Mouse (Mus musculus): ENCODE results near the gene Kif26b.

Gene Kif26b

DNA sequence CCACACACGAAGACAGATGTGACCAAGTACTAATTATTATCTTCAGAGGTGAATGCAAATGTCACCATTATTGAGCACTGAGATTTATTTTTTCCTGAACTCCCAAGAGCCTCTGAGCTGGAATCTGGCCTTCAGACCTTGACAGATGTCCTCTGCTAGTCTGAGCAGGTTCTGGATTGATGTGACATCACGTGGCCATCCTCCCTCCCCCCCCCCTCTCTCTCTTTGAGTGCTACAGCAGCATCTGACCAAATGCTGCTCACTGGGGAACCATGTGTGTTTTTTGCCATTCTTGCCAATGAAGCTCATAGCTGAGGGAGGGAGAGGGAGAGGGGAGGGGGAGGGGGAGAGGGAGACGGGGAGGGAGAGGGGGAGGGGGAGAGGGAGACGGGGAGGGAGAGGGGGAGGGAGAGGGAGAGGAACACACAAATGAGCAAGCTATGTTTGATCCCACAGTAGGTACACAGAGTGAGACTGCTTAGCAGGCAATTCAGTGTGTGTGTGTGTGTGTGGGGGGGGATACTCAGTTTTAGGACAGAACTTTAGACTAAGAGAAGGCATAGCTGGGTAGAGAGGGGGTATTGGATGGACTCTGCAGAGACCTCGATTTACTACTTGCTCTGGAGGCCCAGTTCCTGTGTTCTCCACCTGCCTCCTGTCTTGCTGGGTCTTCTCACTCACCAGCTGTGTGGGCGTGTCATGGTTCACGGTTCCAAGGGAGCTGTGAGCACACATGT lies 241.9 kb downstream of the Kif26b start:
- no peak for DNase-seq (ENCODE audit: extremely low read depth, low read depth)

- no peak for DNase-seq (ENCODE audit: extremely low read depth, low read depth)
Observed at GRCm38 (mm10) chr1:178779742-178780141, 250.8 kb downstream of the Kif26b start.

DNA sequence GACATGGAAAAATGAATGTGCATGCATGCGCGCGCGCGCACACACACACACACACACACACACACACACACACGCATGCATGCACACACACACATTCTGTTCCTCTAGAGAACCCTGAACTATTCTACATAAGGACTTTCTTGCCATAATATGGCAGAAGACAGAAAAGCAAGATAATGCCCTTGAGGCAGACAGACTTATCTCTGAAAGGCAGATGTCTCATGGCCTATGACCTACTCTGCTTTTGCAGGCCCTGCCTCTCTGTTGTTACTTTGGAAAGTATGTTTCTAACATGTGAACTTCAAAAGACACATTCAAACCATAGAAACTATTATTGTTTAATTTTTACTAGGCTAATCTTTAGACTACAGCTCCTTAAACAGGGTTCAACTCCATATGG lies 255.1 kb downstream of the Kif26b start:
- no peak for DNase-seq (ENCODE audit: extremely low read depth, low read depth)

DNA sequence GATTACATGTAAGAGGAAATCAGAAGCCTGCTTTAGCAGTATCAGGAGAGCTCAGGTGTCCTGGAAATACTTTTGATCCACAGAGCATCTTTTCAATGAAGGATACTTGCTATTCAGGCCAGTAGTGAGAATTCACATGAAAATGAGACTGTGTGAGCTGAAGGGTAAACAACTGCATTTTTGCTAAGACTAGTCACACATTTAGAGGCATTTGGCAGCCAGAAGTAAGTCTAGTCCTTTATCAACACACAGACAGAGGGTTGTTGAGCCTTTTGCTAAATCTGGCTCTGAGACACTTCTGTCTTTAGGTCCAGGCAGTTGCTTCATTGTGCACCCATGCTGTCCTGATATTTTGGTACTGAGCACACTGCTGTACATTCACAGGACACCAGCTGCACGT lies 262.3 kb downstream of the Kif26b start:
- DNase-seq (ENCODE audit: extremely low read depth, low read depth): no peak

GRCm38 (mm10) chr1:178792726-178793125 lies 263.8 kb downstream of the Kif26b start:
- no peak for DNase-seq (ENCODE audit: extremely low read depth, low read depth)

DNA sequence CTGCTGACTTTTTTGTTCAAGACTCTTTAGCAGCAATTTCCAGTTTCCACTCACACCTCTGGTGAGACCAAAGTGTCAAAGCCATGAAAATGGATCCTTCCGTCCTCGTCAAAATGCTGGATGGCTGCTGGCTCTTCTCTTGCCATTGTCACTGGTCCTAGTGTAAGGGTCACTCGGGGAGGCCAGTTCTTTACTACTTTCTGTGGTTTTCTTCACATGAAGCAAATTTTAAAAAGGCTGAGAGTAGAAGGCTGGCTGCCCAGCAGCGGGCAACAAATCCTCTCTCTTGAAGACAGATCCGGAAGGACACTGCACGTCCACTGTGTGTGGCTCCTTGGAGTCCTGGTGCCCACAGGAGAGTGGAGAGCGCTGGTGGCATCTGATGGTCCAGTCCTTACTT lies 265.9 kb downstream of the Kif26b start:
- DNase-seq (ENCODE audit: extremely low read depth, low read depth): no peak

DNA sequence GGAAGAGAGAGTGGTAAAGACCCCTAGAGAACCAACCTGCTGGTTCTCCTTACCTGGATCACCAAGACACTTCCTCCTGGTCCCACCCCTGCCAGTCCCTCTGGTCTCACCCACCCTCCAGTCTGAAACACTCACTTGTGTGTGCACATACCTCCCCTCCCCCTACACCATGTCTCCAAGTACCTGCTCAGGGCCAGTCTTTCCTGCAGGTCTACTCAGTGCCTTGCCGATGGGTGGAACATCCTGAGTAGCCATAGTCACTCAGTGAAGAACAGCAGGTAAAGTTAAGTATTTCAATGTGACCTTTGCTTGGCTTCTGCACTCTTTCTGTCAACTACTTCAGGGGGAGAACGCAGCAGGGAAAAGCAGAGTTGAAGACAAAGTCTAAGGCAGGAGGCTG lies 268.5 kb downstream of the Kif26b start:
- DNase-seq (ENCODE audit: extremely low read depth, low read depth): no peak

DNA sequence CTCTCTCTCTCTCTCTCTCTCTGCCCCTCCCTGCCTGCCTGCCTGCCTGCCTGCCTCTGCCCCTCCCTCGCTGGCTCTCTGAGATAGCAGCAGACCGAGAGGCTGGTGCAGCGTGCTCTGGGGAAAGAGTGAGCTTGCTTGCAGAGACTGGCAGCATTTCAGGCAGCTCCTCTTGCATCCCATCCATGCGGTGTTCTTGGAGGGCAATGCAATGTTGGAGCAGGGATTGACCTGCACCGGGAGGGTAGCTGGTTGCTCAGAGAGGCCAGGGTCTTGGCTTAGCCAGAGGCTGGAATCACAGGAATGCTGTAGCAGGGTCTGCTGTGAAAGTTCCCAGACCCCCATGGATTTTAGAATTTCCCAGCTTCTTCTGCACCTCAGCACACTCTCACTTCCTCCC lies 269.4 kb downstream of the Kif26b start:
- no peak for DNase-seq (ENCODE audit: extremely low read depth, low read depth)

GRCm38 (mm10) chr1:178798886-178799285 lies 270.0 kb downstream of the Kif26b start:
- DNase-seq (ENCODE audit: extremely low read depth, low read depth): no peak

- no peak for DNase-seq (ENCODE audit: extremely low read depth, low read depth)
Observed at GRCm38 (mm10) chr1:178799836-178800552, 271.1 kb downstream of the Kif26b start.

DNA sequence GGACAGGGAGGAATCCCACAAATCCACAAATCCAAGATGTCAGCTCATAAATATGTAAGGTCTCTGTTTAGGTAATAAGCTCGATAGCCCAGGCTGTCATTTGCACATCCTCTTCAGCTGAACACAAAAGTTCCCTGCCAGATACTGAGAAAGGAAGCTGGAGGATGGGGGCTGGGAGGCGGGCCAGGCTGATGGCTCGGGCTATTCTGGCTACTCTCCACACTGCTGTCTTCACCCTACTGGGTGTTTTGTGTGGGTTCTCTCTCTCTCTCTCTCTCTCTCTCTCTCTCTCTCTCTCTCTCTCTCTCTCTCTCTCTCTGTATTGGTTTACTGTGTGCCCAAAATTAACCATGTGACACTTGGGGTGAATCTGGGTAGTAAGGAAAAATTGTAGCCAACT lies 274.2 kb downstream of the Kif26b start:
- DNase-seq (ENCODE audit: extremely low read depth, low read depth): no peak

- no peak for DNase-seq (ENCODE audit: extremely low read depth, low read depth)
Observed at GRCm38 (mm10) chr1:178817476-178817875, 288.6 kb downstream of the Kif26b start.

DNA sequence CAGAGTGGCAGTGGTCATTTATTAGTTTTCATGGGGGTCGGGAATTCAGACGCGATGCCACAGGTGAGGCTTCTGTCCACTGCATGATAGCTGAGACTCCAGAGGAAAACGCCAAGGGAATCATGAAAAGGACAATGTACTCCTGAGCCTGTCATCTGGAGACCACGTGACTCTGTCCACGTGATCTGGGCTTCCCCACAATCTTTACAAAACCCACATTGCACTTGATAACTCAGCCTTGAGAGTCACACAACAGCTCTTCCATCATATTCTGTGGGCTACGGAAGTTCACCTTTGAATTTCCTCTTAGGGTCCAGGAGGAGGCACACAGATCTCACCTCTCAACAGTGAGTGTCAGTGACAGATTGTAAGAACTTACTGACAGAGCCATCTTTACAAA lies 290.1 kb downstream of the Kif26b start:
- no peak for DNase-seq (ENCODE audit: extremely low read depth, low read depth)

- DNase-seq (ENCODE audit: extremely low read depth, low read depth): no peak
Observed at GRCm38 (mm10) chr1:178820079-178820478, 291.2 kb downstream of the Kif26b start.

GRCm38 (mm10) chr1:178820556-178821435 lies 291.9 kb downstream of the Kif26b start:
- DNase-seq (ENCODE audit: extremely low read depth, low read depth): no peak

- no peak for DNase-seq (ENCODE audit: extremely low read depth, low read depth)
Observed at GRCm38 (mm10) chr1:178824871-178825270, 295.9 kb downstream of the Kif26b start.

GRCm38 (mm10) chr1:178827223-178827622 lies 298.3 kb downstream of the Kif26b start:
- no peak for DNase-seq (ENCODE audit: extremely low read depth, low read depth)

- DNase-seq (ENCODE audit: extremely low read depth, low read depth): no peak
Observed at GRCm38 (mm10) chr1:178829456-178829855, 300.5 kb downstream of the Kif26b start.

GRCm38 (mm10) chr1:178832571-178832970 lies 303.6 kb downstream of the Kif26b start:
- no peak for DNase-seq (ENCODE audit: extremely low read depth, low read depth)

GRCm38 (mm10) chr1:178835805-178836204 lies 306.9 kb downstream of the Kif26b start:
- no peak for DNase-seq (ENCODE audit: extremely low read depth, low read depth)

DNA sequence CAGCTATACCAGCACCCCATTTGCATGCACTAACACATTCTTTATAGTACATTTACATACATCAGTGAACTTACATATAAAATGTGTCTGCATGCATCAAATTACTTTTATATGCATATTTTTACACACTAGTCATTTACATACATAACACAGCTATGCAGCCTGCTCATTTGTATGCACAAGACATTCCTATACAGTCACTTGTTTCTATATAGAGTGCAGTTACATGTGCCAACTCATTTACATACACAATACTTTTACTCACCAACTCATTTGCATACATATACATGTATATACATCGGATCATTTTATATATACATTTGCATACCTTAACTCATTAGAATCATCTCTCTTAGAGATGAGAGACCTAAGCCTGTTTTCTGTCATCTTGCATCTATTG lies 308.1 kb downstream of the Kif26b start:
- no peak for DNase-seq (ENCODE audit: extremely low read depth, low read depth)
